Mouse (Mus musculus): ENCODE data around the gene Ranbp6. TPM values are rescaled to one million over a fixed set of nuclear protein-coding genes. Genes with fewer than 3 reads are reported as not detected.

Gene Ranbp6
- total RNA-seq, 2 experiments from 2014 or later: 10.9 to 18.8 TPM

- ATAC-seq (replicated peaks; ENCODE audit: poor library complexity): no peak
Measured at GRCm38 (mm10) chr19:29810022-29810421, 2.8 kb downstream of the Ranbp6 start.

- ATAC-seq (replicated peaks; ENCODE audit: poor library complexity): peak; percentile 92
Measured at GRCm38 (mm10) chr19:29805917-29806785, 6.6 kb downstream of the Ranbp6 start, which contains the start of gene 9930021J03Rik. TSS of gene 9930021J03Rik (minus strand) at chr19:29805989.

DNA sequence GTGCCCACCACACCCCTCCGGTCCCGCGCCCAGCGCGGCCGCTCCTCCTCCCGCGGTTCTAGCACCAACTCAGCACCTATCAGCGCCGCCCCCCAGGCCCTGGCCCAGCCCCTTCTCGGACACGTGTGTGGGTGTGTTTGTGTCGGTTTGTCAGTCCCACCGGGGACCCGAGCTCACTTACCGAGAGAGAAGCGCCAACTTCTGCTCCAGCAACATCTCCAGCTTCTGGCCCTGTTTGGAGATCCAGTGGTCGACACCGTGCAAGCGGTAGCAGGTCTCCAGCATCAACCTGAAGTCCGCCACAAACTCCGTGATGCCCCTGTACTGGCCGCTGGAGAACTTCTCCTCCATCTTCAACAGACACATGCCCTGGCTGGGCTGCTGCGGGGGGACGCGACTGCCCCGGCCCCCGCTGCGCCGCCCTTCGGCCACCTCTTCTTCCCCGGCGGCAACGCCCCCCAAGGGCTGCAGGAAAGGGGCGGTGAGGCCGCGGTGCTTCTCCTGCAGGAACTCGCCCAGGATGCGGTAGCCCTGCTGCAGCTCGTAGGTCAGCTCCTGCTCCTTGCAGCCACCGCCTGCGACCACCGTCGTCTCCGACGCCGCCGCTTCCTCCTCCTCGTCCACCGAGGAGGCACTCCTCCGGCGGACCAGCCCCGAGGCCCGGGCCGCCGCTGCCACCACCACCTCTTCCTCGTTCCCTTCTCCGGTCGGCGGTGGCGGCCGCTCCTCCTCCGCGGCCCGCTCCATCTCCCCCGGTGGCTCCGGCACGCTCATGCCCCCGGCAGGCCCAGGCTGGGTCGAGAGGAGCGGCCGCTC is 7.5 kb downstream of the Ranbp6 start:
- peak; percentile 81 for ATAC-seq (replicated peaks; ENCODE audit: poor library complexity)

GRCm38 (mm10) chr19:29803946-29804345 is 8.8 kb downstream of the Ranbp6 start:
- ATAC-seq (replicated peaks; ENCODE audit: poor library complexity): no peak

GRCm38 (mm10) chr19:29797371-29797770 is 15.4 kb downstream of the Ranbp6 start:
- ATAC-seq (replicated peaks; ENCODE audit: poor library complexity): no peak

GRCm38 (mm10) chr19:29787997-29788396 is 24.8 kb downstream of the Ranbp6 start:
- no peak for ATAC-seq (replicated peaks; ENCODE audit: poor library complexity)

DNA sequence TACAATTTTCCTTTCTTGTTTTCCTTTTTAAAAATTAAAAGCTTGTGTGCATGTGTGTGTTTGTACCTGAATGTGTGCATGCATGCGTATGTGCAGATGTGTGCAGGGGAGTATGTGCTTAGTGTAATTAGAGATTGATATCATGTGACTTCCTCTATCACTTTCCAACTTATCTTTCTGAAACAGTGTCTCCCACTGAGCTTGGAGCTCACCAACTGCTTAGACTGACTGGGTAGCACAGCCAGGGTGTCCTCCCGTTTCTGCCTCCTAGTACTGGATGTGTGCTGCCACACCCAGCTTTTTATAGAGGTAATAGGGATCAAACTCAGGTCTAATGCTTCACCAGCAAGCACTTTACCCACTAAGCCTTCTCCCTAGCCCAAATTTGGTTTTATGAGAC is 29.9 kb downstream of the Ranbp6 start:
- ATAC-seq (replicated peaks; ENCODE audit: poor library complexity): no peak

Other genes starting within 250 kb of the Ranbp6 start
- 37.3 and 42.5 TPM in 2 replicates for gene Ermp1, start 164.6 kb downstream of the Ranbp6 start, total RNA-seq (2015)
- gene Ermp1, start 164.6 kb downstream of the Ranbp6 start, total RNA-seq (2017): 44.8 and 51.3 TPM in 2 replicates
- not detected in 2 replicates for gene Mlana, start 115.2 kb downstream of the Ranbp6 start, total RNA-seq (2015)
- gene Mlana, start 115.2 kb downstream of the Ranbp6 start, total RNA-seq (2017): not detected in 2 replicates
- 34.2 and 45.2 TPM in 2 replicates for gene 9930021J03Rik, start 7.0 kb downstream of the Ranbp6 start, total RNA-seq (2015)
- 12.2 and 13.1 TPM in 2 replicates for gene 9930021J03Rik, start 7.0 kb downstream of the Ranbp6 start, total RNA-seq (2017)
- not detected in 2 replicates for gene Il33, start 112.1 kb upstream of the Ranbp6 start, total RNA-seq (2015)
- not detected in 2 replicates for gene Il33, start 112.1 kb upstream of the Ranbp6 start, total RNA-seq (2017)
- not detected in 2 replicates for gene Trpd52l3, start 190.8 kb upstream of the Ranbp6 start, total RNA-seq (2015)
- gene Trpd52l3, start 190.8 kb upstream of the Ranbp6 start, total RNA-seq (2017): not detected in 2 replicates
- gene Uhrf2, start 217.5 kb upstream of the Ranbp6 start, total RNA-seq (2015): 83.9 and 91.4 TPM in 2 replicates
- gene Uhrf2, start 217.5 kb upstream of the Ranbp6 start, total RNA-seq (2017): 58.5 and 84.4 TPM in 2 replicates

Measured in megakaryocyte progenitor cell, adult 5-6 weeks (primary cell).